In genomic region chr10:59166104-59166944, GRCm38 (mm10) we compare ENCODE assay signal across 9 mouse cellular contexts. TPM values are rescaled to one million over a fixed set of nuclear protein-coding genes. Genes with fewer than 3 reads are reported as not detected.
A peak's percentile ranks its signal among the peaks of the same experiment; 100 is the strongest.
DNase-seq lines count a peak whose midpoint lies in the region; ATAC-seq and TF ChIP-seq lines count a peak whose summit lies in the region.
"Had no signal": no experiment of that assay in that cellular context is flagged by ENCODE, and none has a peak within 500 bp of the region (broad histone marks: within the 10 kb centered on the region; RNA-seq: fewer than 3 reads in every experiment).

No protein-coding gene starts in this region.

- H3K27ac ChIP-seq in neural tube, embryonic 15.5 days (replicated peaks) = no peak overlapping the region
- no peak overlapping the region for H3K27ac ChIP-seq in hindbrain, postnatal 0 days
- no peak overlapping the region for H3K27ac ChIP-seq in neural tube, embryonic 11.5 days (ENCODE audit: low read depth, low read length)
- H3K27ac ChIP-seq: heart, embryonic 13.5 days had no signal

- WGBS in neural tube, embryonic 15.5 days = 77% methylated on average over 14 of the region's 14 CpGs
- WGBS in hindbrain, postnatal 0 days = 76% methylated on average over 14 of the region's 14 CpGs
- 71% methylated on average over 14 of the region's 14 CpGs for WGBS in neural tube, embryonic 11.5 days

- no peak overlapping the region for H3K4me2 ChIP-seq in neural tube, embryonic 15.5 days
- H3K4me2 ChIP-seq in hindbrain, postnatal 0 days (ENCODE audit: low read depth, low read length) = no peak overlapping the region
- no peak overlapping the region for H3K4me2 ChIP-seq in neural tube, embryonic 11.5 days (ENCODE audit: low read depth)
- H3K4me2 ChIP-seq: heart, embryonic 13.5 days had no signal

- no peaks in the 10 kb centered on the region for H3K9me3 ChIP-seq in neural tube, embryonic 15.5 days (replicated peaks)
- no peaks in the 10 kb centered on the region for H3K9me3 ChIP-seq in hindbrain, postnatal 0 days (ENCODE audit: low read length)
- H3K9me3 ChIP-seq in neural tube, embryonic 11.5 days (ENCODE audit: control insufficient read depth, low read length) = no peaks in the 10 kb centered on the region
- H3K9me3 ChIP-seq: heart, embryonic 13.5 days had no signal

- no peak overlapping the region for H3K4me3 ChIP-seq in neural tube, embryonic 15.5 days (replicated peaks)
- H3K4me3 ChIP-seq in hindbrain, postnatal 0 days (ENCODE audit: low read length) = no peak overlapping the region
- no peak overlapping the region for H3K4me3 ChIP-seq in neural tube, embryonic 11.5 days (ENCODE audit: low read depth, low read length)
- H3K4me3 ChIP-seq: heart, embryonic 13.5 days had no signal

- peak; percentile 85 for TF ChIP-seq CTCF in hindbrain, postnatal 0 days (IDR thresholded peaks at IDR 0.05; ENCODE audit: low read depth)

- no peak overlapping the region for H3K9ac ChIP-seq in neural tube, embryonic 15.5 days (replicated peaks)
- H3K9ac ChIP-seq in hindbrain, postnatal 0 days (replicated peaks; ENCODE audit: low read length) = no peak overlapping the region
- no peak overlapping the region for H3K9ac ChIP-seq in neural tube, embryonic 11.5 days (ENCODE audit: low read length)
- H3K9ac ChIP-seq: heart, embryonic 13.5 days had no signal

- intact Hi-C loops in left cerebral cortex, postnatal 25 days (cut with DNase I) = loop anchor here (1.0 kb wide), 1 partner anchor 126 kb away; no protein-coding TSS in a partner anchor

- H3K4me1 ChIP-seq in neural tube, embryonic 15.5 days = no peaks in the 10 kb centered on the region
- no peaks in the 10 kb centered on the region for H3K4me1 ChIP-seq in hindbrain, postnatal 0 days (ENCODE audit: insufficient read depth, low read length)
- no peaks in the 10 kb centered on the region for H3K4me1 ChIP-seq in neural tube, embryonic 11.5 days (ENCODE audit: control insufficient read depth, insufficient read depth, low read length)

- 0 out of 2 replicates have a peak, but pooled peaks cover 2% of the 10 kb centered on the region for H3K36me3 ChIP-seq in neural tube, embryonic 15.5 days
- H3K36me3 ChIP-seq in hindbrain, postnatal 0 days (ENCODE audit: insufficient read depth, low read length) = no peaks in the 10 kb centered on the region
- H3K36me3 ChIP-seq in neural tube, embryonic 11.5 days (ENCODE audit: control insufficient read depth, insufficient read depth, low read length) = no peaks in the 10 kb centered on the region

- DNase-seq in neural tube, embryonic 10.5 days (ENCODE audit: extremely low spot score, low spot score) = peak; percentile 24
- DNase-seq in adrenal gland, adult 2 months = peak; percentile 33
- peak; percentile 23 for DNase-seq in embryo, embryonic 11.5 days (ENCODE audit: low read depth, low spot score)
- DNase-seq in hindbrain, postnatal 0 days (ENCODE audit: low spot score) = peak; percentile 78
- peak; percentile 66 to 73 for DNase-seq in left cerebral cortex, postnatal 25 days (ENCODE audit: low spot score in 2 of 2)
- DNase-seq in neural tube, embryonic 11.5 days (ENCODE audit: low spot score) = peak; percentile 29
- no peak for DNase-seq in gastrocnemius, postnatal 25 days

- ATAC-seq in neural tube, embryonic 15.5 days (ENCODE audit: low FRiP score) = no peak; the same call in 1 of the 2 replicates
- peak; percentile 62; the same call in 1 of the 2 replicates for ATAC-seq in hindbrain, postnatal 0 days
- ATAC-seq in neural tube, embryonic 11.5 days (ENCODE audit: insufficient read depth, low FRiP score, low TSS enrichment) = no peak

- no peaks in the 10 kb centered on the region for H3K27me3 ChIP-seq in neural tube, embryonic 15.5 days (replicated peaks)
- H3K27me3 ChIP-seq in hindbrain, postnatal 0 days (ENCODE audit: insufficient read depth, low read length) = no peaks in the 10 kb centered on the region
- H3K27me3 ChIP-seq in neural tube, embryonic 11.5 days (ENCODE audit: control insufficient read depth, insufficient read depth, low read length) = no peaks in the 10 kb centered on the region
- H3K27me3 ChIP-seq: heart, embryonic 13.5 days had no signal

RNA-seq across cellular contexts. Expression of gene Sept10, which starts 55.3 kb away (rescaled TPM):
- polyA plus RNA-seq in neural tube, embryonic 15.5 days (2015; fragmentation: Nextera tagmentation; extraction: Ambion mirVana) = 13.0 and 17.8 TPM in 2 replicates
- total RNA-seq in adrenal gland, adult 2 months (2021) = 10 to 100 TPM; 40.9 to 48.2 TPM
- 8.0 and 8.3 TPM in 2 replicates for polyA plus RNA-seq in adrenal gland, adult 2 months (2012; rRNA removed)
- 13.6 and 15.2 TPM in 2 replicates for total RNA-seq in hindbrain, postnatal 0 days (2014; rRNA removed)
- polyA plus RNA-seq in hindbrain, postnatal 0 days (2015; fragmentation: Nextera tagmentation; extraction: Ambion mirVana) = 18.3 and 20.4 TPM in 2 replicates
- total RNA-seq in left cerebral cortex, postnatal 25 days (2021) = 1 to 10 TPM; 6.9 to 7.6 TPM
- 32.5 and 34.8 TPM in 2 replicates for polyA plus RNA-seq in neural tube, embryonic 11.5 days (2014; fragmentation: Nextera tagmentation; extraction: Ambion mirVana)
- total RNA-seq in gastrocnemius, postnatal 25 days (2021) = 1 to 10 TPM; 6.7 to 8.3 TPM

RNA-seq across cellular contexts. Expression of gene Sowahc, which starts 55.4 kb away (rescaled TPM):
- polyA plus RNA-seq in neural tube, embryonic 15.5 days (2015; fragmentation: Nextera tagmentation; extraction: Ambion mirVana) = 16.9 and 18.1 TPM in 2 replicates
- 10 to 100 TPM; 29.8 to 45.9 TPM for total RNA-seq in adrenal gland, adult 2 months (2021)
- polyA plus RNA-seq in adrenal gland, adult 2 months (2012; rRNA removed) = 11.4 and 15.2 TPM in 2 replicates
- 28.1 and 30.1 TPM in 2 replicates for total RNA-seq in hindbrain, postnatal 0 days (2014; rRNA removed)
- 12.4 and 12.5 TPM in 2 replicates for polyA plus RNA-seq in hindbrain, postnatal 0 days (2015; fragmentation: Nextera tagmentation; extraction: Ambion mirVana)
- total RNA-seq in left cerebral cortex, postnatal 25 days (2021) = 1 to 10 TPM; 8.6 to 8.8 TPM
- 13.0 and 13.6 TPM in 2 replicates for polyA plus RNA-seq in neural tube, embryonic 11.5 days (2014; fragmentation: Nextera tagmentation; extraction: Ambion mirVana)
- 1 to 10 TPM in 1 of 2 experiments, under 1 TPM in 1; 0.87 to 2.0 TPM for total RNA-seq in gastrocnemius, postnatal 25 days (2021)
